Mouse (Mus musculus): Measurements from ENCODE around the gene Olfr543. TPM values are rescaled to one million over a fixed set of nuclear protein-coding genes. Genes with fewer than 3 reads are reported as not detected.

Gene Olfr543
- polyA plus RNA-seq, 1 experiment from 2014 or later = 0.96 TPM

- Histone ChIP-seq H3K27me3 (replicated peaks; ENCODE audit: control insufficient read depth, insufficient read depth, low read length) (no peaks in the 10 kb centered on the region), H3K9me3 (ENCODE audit: control insufficient read depth, low read length) (no peaks in the 10 kb centered on the region), H3K9ac (ENCODE audit: low read length) (no peak overlapping the region), H3K27ac (ENCODE audit: low read depth) (no peak overlapping the region), H3K4me2 (ENCODE audit: low read length) (no peak overlapping the region), H3K36me3 (ENCODE audit: control insufficient read depth, insufficient read depth, low read length) (peaks cover 76% of the 10 kb centered on the region), H3K4me1 (replicated peaks; ENCODE audit: control insufficient read depth, insufficient read depth, low read length) (peaks cover 17% of the 10 kb centered on the region), H3K4me3 (ENCODE audit: low read depth, low read length) (no peak overlapping the region)
- ATAC-seq (replicated peaks; ENCODE audit: low FRiP score, low TSS enrichment, low read depth) (no peak), DNase-seq (ENCODE audit: low spot score) (no peak)
- 92% methylated on average over 9 of the region's 9 CpGs for WGBS
Observed at GRCm38 (mm10) chr7:102446438-102446837, 35.0 kb downstream of the Olfr543 start.

DNA sequence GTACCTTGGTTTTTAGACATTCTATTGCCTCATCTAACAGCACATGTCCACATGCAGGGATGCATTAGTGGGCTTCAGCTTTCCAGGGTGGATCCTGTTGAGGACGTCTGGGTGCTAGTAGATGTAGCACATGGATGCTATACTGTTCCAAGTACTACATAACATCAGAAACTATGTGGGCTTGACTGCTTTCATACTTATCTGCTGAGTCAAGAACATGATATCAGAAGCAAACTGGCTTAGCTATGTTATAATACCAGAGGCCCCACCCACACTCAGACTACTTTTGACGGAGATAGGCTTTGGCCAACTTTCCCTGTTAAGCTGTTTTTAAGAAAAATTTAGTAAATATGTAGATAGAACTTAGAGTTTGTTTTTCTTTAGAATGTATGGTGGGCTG lies 37.2 kb downstream of the Olfr543 start:
- H3K27me3 ChIP-seq (replicated peaks; ENCODE audit: control insufficient read depth, insufficient read depth, low read length) = no peaks in the 10 kb centered on the region
- ATAC-seq (replicated peaks; ENCODE audit: low FRiP score, low TSS enrichment, low read depth) (no peak), DNase-seq (ENCODE audit: low spot score) (no peak)
- H3K36me3 ChIP-seq (ENCODE audit: control insufficient read depth, insufficient read depth, low read length) = peaks cover 55% of the 10 kb centered on the region
- H3K9ac ChIP-seq (ENCODE audit: low read length) = no peak overlapping the region
- no peak overlapping the region for H3K27ac ChIP-seq (ENCODE audit: low read depth)
- H3K9me3 ChIP-seq (ENCODE audit: control insufficient read depth, low read length) = no peaks in the 10 kb centered on the region
- no peak overlapping the region for H3K4me3 ChIP-seq (ENCODE audit: low read depth, low read length)
- peaks cover 17% of the 10 kb centered on the region for H3K4me1 ChIP-seq (replicated peaks; ENCODE audit: control insufficient read depth, insufficient read depth, low read length)
- 70% methylated on average over 2 of the region's 2 CpGs for WGBS
- no peak overlapping the region for H3K4me2 ChIP-seq (ENCODE audit: low read length)

- H3K4me1 ChIP-seq (replicated peaks; ENCODE audit: control insufficient read depth, insufficient read depth, low read length) = peaks cover 17% of the 10 kb centered on the region
- no peak for DNase-seq (ENCODE audit: low spot score)
- no peaks in the 10 kb centered on the region for H3K27me3 ChIP-seq (replicated peaks; ENCODE audit: control insufficient read depth, insufficient read depth, low read length)
Observed at GRCm38 (mm10) chr7:102442432-102442831, 39.0 kb downstream of the Olfr543 start.

DNA sequence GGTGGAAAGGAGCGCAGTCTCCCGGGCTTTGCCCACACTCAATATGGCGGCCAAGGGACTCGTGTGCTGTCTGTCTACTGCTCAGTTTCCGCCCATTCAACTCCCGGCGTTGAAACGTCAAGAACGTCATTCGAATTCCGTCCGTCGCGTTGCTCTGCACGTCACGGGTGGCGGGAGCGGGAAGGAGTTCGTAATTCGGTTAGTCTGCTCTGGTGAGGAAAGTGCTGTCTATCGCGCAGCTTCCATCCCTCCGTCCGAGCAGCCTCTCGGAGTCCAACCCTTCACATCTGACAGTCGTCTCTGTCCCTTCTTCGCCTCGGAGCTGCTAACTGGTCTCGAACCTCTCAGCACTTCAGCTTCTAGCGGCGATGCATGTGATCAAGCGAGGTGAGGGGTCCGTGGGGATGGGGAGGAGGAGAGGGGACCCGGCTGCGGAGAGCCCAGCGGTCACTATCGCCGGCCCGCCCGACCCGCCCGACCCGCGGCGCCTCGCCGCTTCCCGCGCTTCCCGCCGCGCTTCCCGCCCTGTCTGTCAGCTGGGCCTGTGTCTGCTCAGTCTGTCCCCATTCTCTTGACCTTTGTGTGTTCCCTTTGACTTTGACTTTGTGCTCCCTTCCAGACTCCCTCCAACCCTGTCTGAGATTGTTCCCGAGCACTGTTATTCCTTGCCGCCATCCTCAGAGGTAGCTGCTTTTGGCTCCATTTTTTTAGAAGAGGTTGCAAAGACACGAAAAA lies 39.7 kb downstream of the Olfr543 start, which contains the start of gene Rrm1:
Gene Rrm1 (plus strand): TSS at position 39 of the 735 bp plus-strand sequence.
- peak within 1 kb of the TSS; percentile 93 for H3K27ac ChIP-seq (ENCODE audit: low read depth)

More at GRCm38 (mm10) chr7:102442432-102442831, 39.0 kb downstream of the Olfr543 start:
- Histone ChIP-seq H3K36me3 (ENCODE audit: control insufficient read depth, insufficient read depth, low read length) (peaks cover 37% of the 10 kb centered on the region), H3K9me3 (ENCODE audit: control insufficient read depth, low read length) (no peaks in the 10 kb centered on the region), H3K4me3 (ENCODE audit: low read depth, low read length) (peak overlapping the region; percentile 97), H3K9ac (ENCODE audit: low read length) (peak overlapping the region; percentile 94), H3K27ac (ENCODE audit: low read depth) (peak overlapping the region; percentile 93), H3K4me2 (ENCODE audit: low read length) (peak overlapping the region; percentile 64)
- 0% methylated on average over 4 of the region's 4 CpGs for WGBS
- ATAC-seq (replicated peaks; ENCODE audit: low FRiP score, low TSS enrichment, low read depth) = no peak; the same call in 1 of the 2 replicates

GRCm38 (mm10) chr7:102440822-102441656 lies 40.4 kb downstream of the Olfr543 start:
- 53% methylated on average over 15 of the region's 15 CpGs for WGBS
- DNase-seq (ENCODE audit: low spot score) (no peak), ATAC-seq (replicated peaks; ENCODE audit: low FRiP score, low TSS enrichment, low read depth) (no peak)

More for the DNA sequence above, 39.7 kb downstream of the Olfr543 start, which contains the start of gene Rrm1:
- Histone ChIP-seq H3K4me1 (replicated peaks; ENCODE audit: control insufficient read depth, insufficient read depth, low read length) (peaks cover 17% of the 10 kb centered on the region), H3K4me2 (ENCODE audit: low read length) (peak within 1 kb of the TSS; percentile 64), H3K9me3 (ENCODE audit: control insufficient read depth, low read length) (no peaks in the 10 kb centered on the region), H3K36me3 (ENCODE audit: control insufficient read depth, insufficient read depth, low read length) (peaks cover 31% of the 10 kb centered on the region), H3K4me3 (ENCODE audit: low read depth, low read length) (peak within 1 kb of the TSS; percentile 97), H3K27me3 (replicated peaks; ENCODE audit: control insufficient read depth, insufficient read depth, low read length) (no peaks in the 10 kb centered on the region), H3K9ac (ENCODE audit: low read length) (peak within 1 kb of the TSS; percentile 94)
- WGBS = under 1% methylated on average over 54 of the region's 56 CpGs
- DNase-seq (ENCODE audit: low spot score) (peak; percentile 99), ATAC-seq (replicated peaks; ENCODE audit: low FRiP score, low TSS enrichment, low read depth) (peak; percentile 99)

DNA sequence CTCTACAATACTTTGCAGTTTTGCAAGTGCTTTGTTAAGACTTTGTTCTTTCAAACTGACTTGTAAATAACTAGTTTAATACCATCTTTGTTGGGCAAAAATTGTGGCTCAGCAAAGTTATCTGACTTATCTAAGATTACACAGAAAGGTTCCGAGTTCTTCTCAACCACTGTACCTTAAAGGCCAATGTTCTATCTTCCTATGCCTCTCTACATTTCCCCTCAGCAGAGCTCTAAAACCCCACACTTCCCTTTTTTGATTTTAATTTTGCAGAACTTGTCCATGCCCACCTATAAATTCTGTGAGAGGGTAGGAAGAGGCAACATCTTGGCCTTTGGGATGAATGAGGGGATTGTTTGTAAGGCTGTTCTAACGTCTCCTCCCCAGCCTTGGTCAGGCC lies 47.1 kb downstream of the Olfr543 start:
- ATAC-seq (replicated peaks; ENCODE audit: low FRiP score, low TSS enrichment, low read depth) = no peak
- WGBS = 72% methylated on average over 2 of the region's 2 CpGs
- Histone ChIP-seq H3K9me3 (ENCODE audit: control insufficient read depth, low read length) (no peaks in the 10 kb centered on the region), H3K9ac (ENCODE audit: low read length) (no peak overlapping the region), H3K4me2 (ENCODE audit: low read length) (no peak overlapping the region), H3K4me3 (ENCODE audit: low read depth, low read length) (no peak overlapping the region), H3K36me3 (ENCODE audit: control insufficient read depth, insufficient read depth, low read length) (0 out of 2 replicates have a peak, but pooled peaks cover 5% of the 10 kb centered on the region), H3K4me1 (replicated peaks; ENCODE audit: control insufficient read depth, insufficient read depth, low read length) (no peaks in the 10 kb centered on the region), H3K27ac (ENCODE audit: low read depth) (no peak overlapping the region), H3K27me3 (replicated peaks; ENCODE audit: control insufficient read depth, insufficient read depth, low read length) (no peaks in the 10 kb centered on the region)
- DNase-seq (ENCODE audit: low spot score) = no peak

More at GRCm38 (mm10) chr7:102440822-102441656, 40.4 kb downstream of the Olfr543 start:
- no peaks in the 10 kb centered on the region for H3K27me3 ChIP-seq (replicated peaks; ENCODE audit: control insufficient read depth, insufficient read depth, low read length)
- H3K9me3 ChIP-seq (ENCODE audit: control insufficient read depth, low read length) = no peaks in the 10 kb centered on the region
- peaks cover 23% of the 10 kb centered on the region for H3K36me3 ChIP-seq (ENCODE audit: control insufficient read depth, insufficient read depth, low read length)
- 0 out of 2 replicates have a peak overlapping the region, but pooled peaks have one; percentile 38 for H3K27ac ChIP-seq (ENCODE audit: low read depth)
- peaks cover 17% of the 10 kb centered on the region for H3K4me1 ChIP-seq (replicated peaks; ENCODE audit: control insufficient read depth, insufficient read depth, low read length)
- no peak overlapping the region for H3K9ac ChIP-seq (ENCODE audit: low read length)
- peak overlapping the region; percentile 97 for H3K4me3 ChIP-seq (ENCODE audit: low read depth, low read length)
- peak overlapping the region; percentile 64 for H3K4me2 ChIP-seq (ENCODE audit: low read length)

Other genes with a start within 250 kb of the Olfr543 start
- 63.7 and 65.0 TPM in 2 replicates for gene Rhog, start 225.6 kb downstream of the Olfr543 start, polyA plus RNA-seq (2014; fragmentation: Nextera tagmentation; extraction: Ambion mirVana)
- gene Stim1, start 213.9 kb downstream of the Olfr543 start, polyA plus RNA-seq (2014; fragmentation: Nextera tagmentation; extraction: Ambion mirVana) = 22.4 and 23.6 TPM in 2 replicates
- 158 and 169 TPM in 2 replicates for gene Rrm1, start 40.0 kb downstream of the Olfr543 start, polyA plus RNA-seq (2014; fragmentation: Nextera tagmentation; extraction: Ambion mirVana)
- 0.12 TPM in 1 of 2 replicates, not detected in the other for gene Olfr544, start 6.6 kb upstream of the Olfr543 start, polyA plus RNA-seq (2014; fragmentation: Nextera tagmentation; extraction: Ambion mirVana)
- 0.05 TPM in 1 of 2 replicates, not detected in the other for gene Olfr545, start 17.9 kb upstream of the Olfr543 start, polyA plus RNA-seq (2014; fragmentation: Nextera tagmentation; extraction: Ambion mirVana)
- not detected in 2 replicates for gene Olfr547, start 53.1 kb upstream of the Olfr543 start, polyA plus RNA-seq (2014; fragmentation: Nextera tagmentation; extraction: Ambion mirVana)
- gene Olfr548-ps1, start 59.2 kb upstream of the Olfr543 start, polyA plus RNA-seq (2014; fragmentation: Nextera tagmentation; extraction: Ambion mirVana) = not detected in 2 replicates
- not detected in 2 replicates for gene Olfr549, start 68.2 kb upstream of the Olfr543 start, polyA plus RNA-seq (2014; fragmentation: Nextera tagmentation; extraction: Ambion mirVana)
- gene Trim21, start 83.8 kb upstream of the Olfr543 start, polyA plus RNA-seq (2014; fragmentation: Nextera tagmentation; extraction: Ambion mirVana) = 0.81 and 1.2 TPM in 2 replicates
- gene Olfr550, start 89.8 kb upstream of the Olfr543 start, polyA plus RNA-seq (2014; fragmentation: Nextera tagmentation; extraction: Ambion mirVana) = not detected in 2 replicates
- not detected in 2 replicates for gene Olfr551, start 110.2 kb upstream of the Olfr543 start, polyA plus RNA-seq (2014; fragmentation: Nextera tagmentation; extraction: Ambion mirVana)
- not detected in 2 replicates for gene Olfr552, start 116.1 kb upstream of the Olfr543 start, polyA plus RNA-seq (2014; fragmentation: Nextera tagmentation; extraction: Ambion mirVana)
- gene Olfr553, start 136.5 kb upstream of the Olfr543 start, polyA plus RNA-seq (2014; fragmentation: Nextera tagmentation; extraction: Ambion mirVana) = not detected in 2 replicates
- gene Olfr554, start 156.8 kb upstream of the Olfr543 start, polyA plus RNA-seq (2014; fragmentation: Nextera tagmentation; extraction: Ambion mirVana) = not detected in 2 replicates
- gene Olfr555, start 177.1 kb upstream of the Olfr543 start, polyA plus RNA-seq (2014; fragmentation: Nextera tagmentation; extraction: Ambion mirVana) = not detected in 2 replicates
- gene Olfr556, start 183.2 kb upstream of the Olfr543 start, polyA plus RNA-seq (2014; fragmentation: Nextera tagmentation; extraction: Ambion mirVana) = not detected in 2 replicates
- 13.5 and 14.2 TPM in 2 replicates for gene Trim68, start 205.6 kb upstream of the Olfr543 start, polyA plus RNA-seq (2014; fragmentation: Nextera tagmentation; extraction: Ambion mirVana)
- gene Olfr557, start 214.2 kb upstream of the Olfr543 start, polyA plus RNA-seq (2014; fragmentation: Nextera tagmentation; extraction: Ambion mirVana) = not detected in 2 replicates
- gene Olfr558, start 220.5 kb upstream of the Olfr543 start, polyA plus RNA-seq (2014; fragmentation: Nextera tagmentation; extraction: Ambion mirVana) = 0.11 TPM in 1 of 2 replicates, not detected in the other
- not detected in 2 replicates for gene Olfr33, start 237.4 kb upstream of the Olfr543 start, polyA plus RNA-seq (2014; fragmentation: Nextera tagmentation; extraction: Ambion mirVana)
- gene Olfr559, start 245.8 kb upstream of the Olfr543 start, polyA plus RNA-seq (2014; fragmentation: Nextera tagmentation; extraction: Ambion mirVana) = not detected in 2 replicates

Measured in intestine, embryonic 14.5 days (tissue).